Mouse (Mus musculus): ENCODE measurements around the gene Etv3. TPM values are rescaled to one million over a fixed set of nuclear protein-coding genes. Genes with fewer than 3 reads are reported as not detected.

Gene Etv3
- total and polyA plus RNA-seq, 3 experiments: 12.6 to 24.1 (median 16.8) TPM

DNA sequence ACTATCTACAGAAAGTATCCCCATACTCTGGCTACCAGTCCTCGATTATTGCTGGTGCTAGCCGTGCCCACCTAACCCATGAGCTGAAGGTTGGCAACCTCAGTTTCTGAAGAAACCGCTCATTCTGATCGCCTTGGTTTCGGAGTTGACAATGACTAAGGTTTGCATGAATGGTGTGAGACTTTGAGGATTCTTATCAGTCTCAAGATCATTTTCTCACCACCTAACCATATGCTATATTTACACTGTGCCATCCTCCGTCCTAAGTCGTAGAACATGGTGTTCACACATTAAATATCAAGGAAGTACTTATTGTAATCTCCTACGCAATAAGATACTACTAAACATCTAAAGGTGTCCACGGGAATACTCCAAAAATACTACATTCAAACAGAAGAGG is 1.5 kb upstream of the Etv3 start:
- Histone ChIP-seq H3K27me3 (replicated peaks) (no peaks in the 10 kb centered on the region), H3K4me3 (replicated peaks in 1 of 3; ENCODE audit: low read depth in 2 of 3, low read length in 2 of 3, poor library complexity in 1 of 3) (no peak overlapping the region), H3K79me2 (replicated peaks; ENCODE audit: control insufficient read depth, extremely low read depth, insufficient read depth, poor library complexity, severe bottlenecking) (peaks cover 26% of the 10 kb centered on the region), H3K4me2 (ENCODE audit: insufficient read depth, low read depth, poor library complexity, severe bottlenecking) (no peak overlapping the region), H3K36me3 (replicated peaks in 1 of 2; ENCODE audit: control insufficient read depth in 1 of 2, insufficient read depth in 1 of 2, low read length in 1 of 2) (peaks cover 15 to 16% of the 10 kb centered on the region in 2 experiments), H3K9me3 (replicated peaks; ENCODE audit: low read length) (no peaks in the 10 kb centered on the region), H3K4me1 (ENCODE audit: control insufficient read depth in 1 of 2, insufficient read depth in 2 of 2) (peaks cover 24 to 79% of the 10 kb centered on the region in 2 experiments), H3K9ac (ENCODE audit: insufficient read depth, low read depth) (no peak overlapping the region), H3K27ac (ENCODE audit: insufficient read depth, low read depth) (no peak overlapping the region)
- dilution Hi-C loops (cut with MboI; ENCODE audit: extremely low pct_ligation_motif_present, extremely low pct_unique_long_range_greater_than_20kb, low sequenced_read_pairs) (no loop called here), in situ Hi-C loops (cut with MboI; ENCODE audit: low pct_ligation_motif_present, low pct_unique_long_range_greater_than_20kb, low sequenced_read_pairs) (no loop called here)
- no peak for DNase-seq (ENCODE audit: extremely low read depth)
- TF ChIP-seq POLR2AphosphoS2 (IDR thresholded peaks at IDR 0.05; ENCODE audit: low read depth, low read length) (no peak), SMC3 (IDR thresholded peaks at IDR 0.05; ENCODE audit: low read depth, low read length) (no peak), E2F4 (IDR thresholded peaks at IDR 0.05; ENCODE audit: insufficient replicate concordance, low read depth, low read length) (no peak), USF2 (conservative IDR thresholded peaks at IDR 0.05; ENCODE audit: low read depth, low read length) (no peak)

- no peaks in the 10 kb centered on the region for H3K9me3 ChIP-seq (replicated peaks; ENCODE audit: low read length)
- H3K4me2 ChIP-seq (ENCODE audit: insufficient read depth, low read depth, poor library complexity, severe bottlenecking): peak overlapping the region; percentile 66
- H3K36me3 ChIP-seq (replicated peaks in 1 of 2; ENCODE audit: control insufficient read depth in 1 of 2, insufficient read depth in 1 of 2, low read length in 1 of 2): peaks cover 36 to 38% of the 10 kb centered on the region in 2 experiments
- peaks cover 28% of the 10 kb centered on the region for H3K79me2 ChIP-seq (replicated peaks; ENCODE audit: control insufficient read depth, extremely low read depth, insufficient read depth, poor library complexity, severe bottlenecking)
- H3K27ac ChIP-seq (ENCODE audit: insufficient read depth, low read depth): peak overlapping the region; percentile 24
- H3K4me3 ChIP-seq (replicated peaks in 1 of 3; ENCODE audit: low read depth in 2 of 3, low read length in 2 of 3, poor library complexity in 1 of 3): peak overlapping the region; percentile 91 to 98 (median 97)
- DNase-seq (ENCODE audit: extremely low read depth): no peak
- no peaks in the 10 kb centered on the region for H3K27me3 ChIP-seq (replicated peaks)
- in situ Hi-C loops (cut with MboI; ENCODE audit: low pct_ligation_motif_present, low pct_unique_long_range_greater_than_20kb, low sequenced_read_pairs): no loop called here
- peak overlapping the region; percentile 89 for H3K9ac ChIP-seq (ENCODE audit: insufficient read depth, low read depth)
- no peak for TF ChIP-seq CTCF (conservative IDR thresholded peaks at IDR 0.05 in 1 of 2, IDR thresholded peaks at IDR 0.05 in 1 of 2; ENCODE audit: low read depth in 2 of 2, low read length in 2 of 2)
- TF ChIP-seq POLR2AphosphoS2 (IDR thresholded peaks at IDR 0.05; ENCODE audit: low read depth, low read length): no peak
- TF ChIP-seq HCFC1 (IDR thresholded peaks at IDR 0.05; ENCODE audit: low read depth, low read length): no peak
- no peak for TF ChIP-seq JUN (IDR thresholded peaks at IDR 0.05; ENCODE audit: insufficient read depth, low read depth, low read length)
- no peak for TF ChIP-seq ELF1 (IDR thresholded peaks at IDR 0.05; ENCODE audit: low read depth, low read length)
- TF ChIP-seq ZKSCAN1 (IDR thresholded peaks at IDR 0.05; ENCODE audit: borderline replicate concordance, low read depth, low read length): no peak
- TF ChIP-seq POLR2A (IDR thresholded peaks at IDR 0.05; ENCODE audit: low read depth, low read length): no peak
- no peak; the same call in 1 of the 2 replicates for TF ChIP-seq SIN3A (IDR thresholded peaks at IDR 0.05; ENCODE audit: low read length)
- no peak for TF ChIP-seq MXI1 (IDR thresholded peaks at IDR 0.05; ENCODE audit: low read depth, low read length)
- dilution Hi-C loops (cut with MboI; ENCODE audit: extremely low pct_ligation_motif_present, extremely low pct_unique_long_range_greater_than_20kb, low sequenced_read_pairs): no loop called here
- peaks cover 17 to 60% of the 10 kb centered on the region in 2 experiments for H3K4me1 ChIP-seq (ENCODE audit: control insufficient read depth in 1 of 2, insufficient read depth in 2 of 2)
Measured at GRCm38 (mm10) chr3:87525837-87526570, 797 bp downstream of the Etv3 start.

DNA sequence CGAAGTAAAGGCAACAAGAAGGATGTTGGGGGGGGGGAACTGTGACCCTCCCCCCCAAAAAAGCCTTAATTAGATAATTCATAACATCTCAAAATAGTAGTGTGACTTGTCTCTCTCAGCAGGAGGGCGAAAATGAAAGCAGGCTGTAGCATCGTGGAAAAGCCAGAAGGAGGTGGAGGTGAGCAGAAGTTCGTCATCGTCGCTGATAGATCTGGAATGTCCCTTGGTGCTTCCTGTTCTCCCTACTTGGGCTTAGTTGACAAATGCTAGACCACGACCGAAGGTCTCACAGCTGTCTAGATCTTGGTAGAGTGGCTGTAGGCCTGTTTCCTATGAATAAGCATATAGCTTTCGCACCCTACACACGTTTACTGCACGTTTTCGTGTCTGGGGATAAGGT is 1.9 kb downstream of the Etv3 start:
- Histone ChIP-seq H3K27ac (ENCODE audit: insufficient read depth, low read depth) (no peak overlapping the region), H3K4me3 (replicated peaks in 1 of 3; ENCODE audit: low read depth in 2 of 3, low read length in 2 of 3, poor library complexity in 1 of 3) (peak overlapping the region; percentile 91 to 98 (median 97)), H3K79me2 (replicated peaks; ENCODE audit: control insufficient read depth, extremely low read depth, insufficient read depth, poor library complexity, severe bottlenecking) (peaks cover 28% of the 10 kb centered on the region), H3K4me1 (ENCODE audit: control insufficient read depth in 1 of 2, insufficient read depth in 2 of 2) (peaks cover 13 to 49% of the 10 kb centered on the region in 2 experiments), H3K9ac (ENCODE audit: insufficient read depth, low read depth) (peak overlapping the region; percentile 89), H3K4me2 (ENCODE audit: insufficient read depth, low read depth, poor library complexity, severe bottlenecking) (peak overlapping the region; percentile 66), H3K27me3 (replicated peaks) (no peaks in the 10 kb centered on the region), H3K36me3 (replicated peaks in 1 of 2; ENCODE audit: control insufficient read depth in 1 of 2, insufficient read depth in 1 of 2, low read length in 1 of 2) (peaks cover 38 to 48% of the 10 kb centered on the region in 2 experiments), H3K9me3 (replicated peaks; ENCODE audit: low read length) (no peaks in the 10 kb centered on the region)
- in situ Hi-C loops (cut with MboI; ENCODE audit: low pct_ligation_motif_present, low pct_unique_long_range_greater_than_20kb, low sequenced_read_pairs) (no loop called here), dilution Hi-C loops (cut with MboI; ENCODE audit: extremely low pct_ligation_motif_present, extremely low pct_unique_long_range_greater_than_20kb, low sequenced_read_pairs) (no loop called here)
- peak; percentile 53 for DNase-seq (ENCODE audit: extremely low read depth)
- TF ChIP-seq MEF2A (IDR thresholded peaks at IDR 0.05; ENCODE audit: borderline replicate concordance, low read depth, low read length) (no peak; the same call in 1 of the 2 replicates), USF1 (IDR thresholded peaks at IDR 0.05; ENCODE audit: low read depth, low read length) (no peak), ZC3H11A (IDR thresholded peaks at IDR 0.05; ENCODE audit: low read depth, low read length) (no peak), TCF12 (IDR thresholded peaks at IDR 0.05; ENCODE audit: low read depth, low read length) (no peak; the same call in 1 of the 2 replicates), ZNF384 (IDR thresholded peaks at IDR 0.05; ENCODE audit: low read depth, low read length) (no peak), GABPA (IDR thresholded peaks at IDR 0.05; ENCODE audit: insufficient replicate concordance, low read depth, low read length) (no peak), RCOR1 (conservative IDR thresholded peaks at IDR 0.05; ENCODE audit: low read depth, low read length) (no peak), IRF4 (IDR thresholded peaks at IDR 0.05; ENCODE audit: low read depth, low read length) (peak; percentile 26; the same call in 1 of the 2 replicates), POLR2A (IDR thresholded peaks at IDR 0.05; ENCODE audit: low read depth, low read length) (no peak), MAX (IDR thresholded peaks at IDR 0.05; ENCODE audit: low read length) (no peak), KAT2A (IDR thresholded peaks at IDR 0.05; ENCODE audit: insufficient replicate concordance, low read length) (no peak), BHLHE40 (IDR thresholded peaks at IDR 0.05; ENCODE audit: low read depth, low read length) (0 out of 2 replicates have a peak, but pooled peaks have one; percentile 2), SIN3A (IDR thresholded peaks at IDR 0.05; ENCODE audit: low read length) (no peak; the same call in none of the 2 replicates), USF2 (conservative IDR thresholded peaks at IDR 0.05; ENCODE audit: low read depth, low read length) (no peak), SMC3 (IDR thresholded peaks at IDR 0.05; ENCODE audit: low read depth, low read length) (peak; percentile 37), UBTF (IDR thresholded peaks at IDR 0.05; ENCODE audit: low read depth, low read length) (no peak)
